Mouse (Mus musculus) adrenal gland, adult 10 weeks (tissue): ENCODE data around the gene Cldn4. TPM values are rescaled to one million over a fixed set of nuclear protein-coding genes. Genes with fewer than 3 reads are reported as not detected.

Experiments
- polyA plus RNA-seq: library from polyadenylated mRNA; stranded (reverse); fragments of 350-450 nt; fragmentation: Illumina TruSeq; extraction: RNeasy Lipid Tissue Mini Kit (QIAGEN cat#74804); gene quantifications from one replicate; pipeline ENCODE4 v1.2.3, GENCODE M21; 2014; ENCODE audit warnings: low read depth, low replicate concordance

The Cldn4 gene
- not detected for polyA plus RNA-seq

GRCm38 (mm10) chr5:134946857-134947255 is at the start of gene Cldn4:
Cldn4 (minus strand) TSS chr5:134946934.

GRCm38 (mm10) chr5:134985633-134986297 is 39.0 kb upstream of the Cldn4 start, which contains the start of gene Cldn3:
Cldn3 (plus strand) TSS chr5:134986214.

GRCm38 (mm10) chr5:134932179-134932902 is 14.4 kb downstream of the Cldn4 start, which contains the start of gene Mettl27:
Mettl27 (plus strand) TSS chr5:134932368.

GRCm38 (mm10) chr5:134915311-134915710 is 31.4 kb downstream of the Cldn4 start, which contains the start of gene Cldn13:
Cldn13 (minus strand) TSS chr5:134915526.

GRCm38 (mm10) chr5:134906633-134907032 is 40.1 kb downstream of the Cldn4 start, which contains the start of gene Tmem270:
Tmem270 (minus strand) TSS chr5:134906733.

Other genes with a start within 250 kb of the Cldn4 start
- 2.5 TPM for gene Eln, start 199.6 kb downstream of the Cldn4 start, polyA plus RNA-seq
- not detected for gene Tmem270, start 40.2 kb downstream of the Cldn4 start, polyA plus RNA-seq
- gene Cldn13, start 31.4 kb downstream of the Cldn4 start, polyA plus RNA-seq: not detected
- gene Mettl27, start 14.6 kb downstream of the Cldn4 start, polyA plus RNA-seq: 18.1 TPM
- not detected for gene Cldn3, start 39.3 kb upstream of the Cldn4 start, polyA plus RNA-seq
- gene Abhd11, start 62.2 kb upstream of the Cldn4 start, polyA plus RNA-seq: 6.6 TPM
- 0.29 TPM for gene Stx1a, start 76.5 kb upstream of the Cldn4 start, polyA plus RNA-seq
- 16.5 TPM for gene Dnajc30, start 117.3 kb upstream of the Cldn4 start, polyA plus RNA-seq
- gene Bud23, start 118.0 kb upstream of the Cldn4 start, polyA plus RNA-seq: 14.9 TPM
- gene Vps37d, start 131.3 kb upstream of the Cldn4 start, polyA plus RNA-seq: not detected
- 1.7 TPM for gene Mlxipl, start 143.0 kb upstream of the Cldn4 start, polyA plus RNA-seq
- gene Tbl2, start 202.7 kb upstream of the Cldn4 start, polyA plus RNA-seq: 7.7 TPM
- gene Bcl7b, start 221.3 kb upstream of the Cldn4 start, polyA plus RNA-seq: 24.0 TPM
- 71.1 TPM for gene Baz1b, start 240.3 kb upstream of the Cldn4 start, polyA plus RNA-seq